Mouse (Mus musculus) kidney, embryonic 14.5 days (tissue): ENCODE data around the gene Rps11. TPM values are rescaled to one million over a fixed set of nuclear protein-coding genes. Genes with fewer than 3 reads are reported as not detected.

ENCODE experiments used
- ATAC-seq: fragments of 200-750 bp; cut with Nextera tagmentation; 2 replicates; pipeline ENCODE4 v1.8.0; 2017; ENCODE audit warnings: moderate number of reproducible peaks, mild to moderate bottlenecking, moderate TSS enrichment, moderate library complexity; ENCODE audit not compliant: low FRiP score, low TSS enrichment
- H3K27ac ChIP-seq: fragments of 300-500 bp; sonication (generic); 2 replicates; pipeline ENCODE4 v1.5.1; 2014; ENCODE audit warnings: low read depth, mild to moderate bottlenecking, low read length, moderate library complexity, mixed read lengths
- H3K27me3 ChIP-seq: fragments of 300-500 bp; sonication (generic); 2 replicates; pipeline ENCODE4 v1.6.1; 2014; ENCODE audit warnings: mild to moderate bottlenecking, low read length; ENCODE audit not compliant: control insufficient read depth, insufficient read depth
- H3K36me3 ChIP-seq: fragments of 300-500 bp; sonication (generic); 2 replicates; pipeline ENCODE4 v1.6.1; 2014; ENCODE audit warnings: low read length, mixed read lengths; ENCODE audit not compliant: control insufficient read depth, insufficient read depth
- H3K4me1 ChIP-seq: fragments of 300-500 bp; sonication (generic); 2 replicates; pipeline ENCODE4 v1.6.1; 2014; ENCODE audit warnings: low read length, mixed read lengths; ENCODE audit not compliant: control insufficient read depth, insufficient read depth
- H3K4me2 ChIP-seq: fragments of 300-500 bp; sonication (generic); replicated peaks from 2 replicates; pipeline ENCODE4 v1.6.1; 2014; ENCODE audit warnings: low read depth, mild to moderate bottlenecking, low read length
- H3K4me3 ChIP-seq: fragments of 300-500 bp; sonication (generic); 2 replicates; pipeline ENCODE4 v1.5.1; 2014; ENCODE audit warnings: mild to moderate bottlenecking, low read length
- H3K9ac ChIP-seq: fragments of 300-500 bp; sonication (generic); 2 replicates; pipeline ENCODE4 v1.6.1; 2014; ENCODE audit warnings: low read depth, mild to moderate bottlenecking, low read length, moderate library complexity
- H3K9me3 ChIP-seq: fragments of 300-500 bp; sonication (generic); 2 replicates; pipeline ENCODE4 v1.6.1; 2016; ENCODE audit warnings: low read length; ENCODE audit not compliant: control insufficient read depth
- WGBS: fragments of 180-500 bp; shearing (Covaris S2); extraction: QIAGEN DNeasy Blood & Tissue Kit; methylation state at CpG from one replicate; pipeline ENCODE4 v1.1.7; 2014; 5-methylcytosine and 5-hydroxymethylcytosine counted together
- microRNA counts: library from miRNA; unstranded; fragments of <30 nt; microRNA quantifications from one replicate; lab custom pipeline; 2017
- microRNA-seq: library from miRNA; unstranded; fragments of <30 nt; microRNA quantifications from one replicate; pipeline ENCODE4, GENCODE M21; 2016
- polyA plus RNA-seq: library from polyadenylated mRNA; unstranded; fragments of >200 nt; fragmentation: Nextera tagmentation; extraction: Ambion mirVana; gene quantifications from 2 replicates; pipeline ENCODE4 v1.2.1, GENCODE M21; 2014

The Rps11 gene
- polyA plus RNA-seq, 1 experiment from 2014 or later: 1,882 TPM

GRCm38 (mm10) chr7:45078513-45078912 is 45.7 kb downstream of the Rps11 start:
- WGBS: 38% methylated on average over 9 of the region's 9 CpGs
- H3K36me3 ChIP-seq: peaks cover 51% of the 10 kb centered on the region
- no peaks in the 10 kb centered on the region for H3K9me3 ChIP-seq
- no peak overlapping the region for H3K27ac ChIP-seq
- no peak overlapping the region for H3K4me2 ChIP-seq
- H3K4me3 ChIP-seq: no peak overlapping the region
- peaks cover 8% of the 10 kb centered on the region; the same call in 1 of the 2 replicates for H3K4me1 ChIP-seq
- H3K9ac ChIP-seq: no peak overlapping the region
- H3K27me3 ChIP-seq: no peaks in the 10 kb centered on the region
- ATAC-seq: 0 out of 2 replicates have a peak, but pooled peaks have one; percentile 17

- Histone ChIP-seq H3K27me3 (no peaks in the 10 kb centered on the region), H3K4me2 (no peak overlapping the region), H3K9ac (no peak overlapping the region), H3K36me3 (peaks cover 47% of the 10 kb centered on the region), H3K4me1 (peaks cover 7% of the 10 kb centered on the region; the same call in 1 of the 2 replicates), H3K27ac (no peak overlapping the region), H3K4me3 (no peak overlapping the region), H3K9me3 (no peaks in the 10 kb centered on the region)
- ATAC-seq: no peak
- 79% methylated on average over 2 of the region's 2 CpGs for WGBS
Observed at GRCm38 (mm10) chr7:45077829-45078228, 46.4 kb downstream of the Rps11 start.

GRCm38 (mm10) chr7:45077322-45077721 is 46.9 kb downstream of the Rps11 start:
- ATAC-seq: no peak
- peaks cover 44% of the 10 kb centered on the region for H3K36me3 ChIP-seq
- no peak overlapping the region for H3K4me3 ChIP-seq
- no peaks in the 10 kb centered on the region for H3K9me3 ChIP-seq
- peaks cover 4% of the 10 kb centered on the region; the same call in 1 of the 2 replicates for H3K4me1 ChIP-seq
- H3K4me2 ChIP-seq: no peak overlapping the region
- no peaks in the 10 kb centered on the region for H3K27me3 ChIP-seq
- 88% methylated on average over 14 of the region's 14 CpGs for WGBS
- H3K9ac ChIP-seq: no peak overlapping the region
- H3K27ac ChIP-seq: no peak overlapping the region

- H3K27ac ChIP-seq: no peak overlapping the region
- WGBS: 88% methylated on average over 30 of the region's 30 CpGs
- no peak overlapping the region for H3K4me2 ChIP-seq
- H3K36me3 ChIP-seq: peaks cover 44% of the 10 kb centered on the region
- H3K4me1 ChIP-seq: 0 out of 2 replicates have a peak, but pooled peaks cover 4% of the 10 kb centered on the region
- H3K27me3 ChIP-seq: no peaks in the 10 kb centered on the region
- no peak overlapping the region for H3K4me3 ChIP-seq
- no peak for ATAC-seq
- H3K9me3 ChIP-seq: no peaks in the 10 kb centered on the region
- H3K9ac ChIP-seq: no peak overlapping the region
Observed at GRCm38 (mm10) chr7:45076501-45076900, 47.7 kb downstream of the Rps11 start.

GRCm38 (mm10) chr7:45075405-45075804 is 48.8 kb downstream of the Rps11 start:
- ATAC-seq: no peak
- Histone ChIP-seq H3K4me1 (0 out of 2 replicates have a peak, but pooled peaks cover 4% of the 10 kb centered on the region), H3K27me3 (no peaks in the 10 kb centered on the region), H3K4me3 (no peak overlapping the region), H3K9me3 (no peaks in the 10 kb centered on the region), H3K9ac (no peak overlapping the region), H3K4me2 (no peak overlapping the region), H3K36me3 (peaks cover 44% of the 10 kb centered on the region), H3K27ac (no peak overlapping the region)
- 65% methylated on average over 4 of the region's 4 CpGs for WGBS

GRCm38 (mm10) chr7:45073949-45074348 is 50.3 kb downstream of the Rps11 start:
- H3K9me3 ChIP-seq: no peaks in the 10 kb centered on the region
- no peak overlapping the region for H3K4me3 ChIP-seq
- no peak overlapping the region for H3K9ac ChIP-seq
- no peak for ATAC-seq
- no peak overlapping the region for H3K4me2 ChIP-seq
- H3K27me3 ChIP-seq: no peaks in the 10 kb centered on the region
- H3K36me3 ChIP-seq: peaks cover 44% of the 10 kb centered on the region
- WGBS: 93% methylated on average over 12 of the region's 12 CpGs
- 0 out of 2 replicates have a peak, but pooled peaks cover 4% of the 10 kb centered on the region for H3K4me1 ChIP-seq
- no peak overlapping the region for H3K27ac ChIP-seq

- Histone ChIP-seq H3K4me3 (no peak overlapping the region), H3K9ac (no peak overlapping the region; the same call in 1 of the 2 replicates), H3K4me2 (no peak overlapping the region), H3K27ac (no peak overlapping the region), H3K27me3 (no peaks in the 10 kb centered on the region), H3K4me1 (0 out of 2 replicates have a peak, but pooled peaks cover 4% of the 10 kb centered on the region), H3K9me3 (no peaks in the 10 kb centered on the region), H3K36me3 (peaks cover 44% of the 10 kb centered on the region)
- WGBS: 74% methylated on average over 7 of the region's 7 CpGs
- ATAC-seq: no peak
Observed at GRCm38 (mm10) chr7:45073171-45073707, 51.0 kb downstream of the Rps11 start.

MicroRNAs within 50 kb of the gene (microRNA counts, 519-probe panel; counts per million panel counts)
- microRNA mmu-miR-150 (lab: Ali Mortazavi, UCI): 2,467 counts per million, percentile 5 among the panel's probes with 10 or more counts

Small RNAs within 50 kb of the gene (microRNA-seq; reads per million reads assigned to microRNA genes)
- gene Mir150 (14.5 reads per million, percentile 31 among the genes with 10 or more reads in this experiment), gene Mir5121 (25.9 reads per million, percentile 37 among the genes with 10 or more reads in this experiment), gene Mir7055 (not detected)

Other genes starting within 250 kb of the Rps11 start
- gene Med25, start 231.7 kb downstream of the Rps11 start, polyA plus RNA-seq: 80.0 and 86.3 TPM in 2 replicates
- 21.9 and 22.3 TPM in 2 replicates for gene Fuz, start 228.4 kb downstream of the Rps11 start, polyA plus RNA-seq
- 80.5 and 88.5 TPM in 2 replicates for gene Ap2a1, start 194.9 kb downstream of the Rps11 start, polyA plus RNA-seq
- gene Tsks, start 181.2 kb downstream of the Rps11 start, polyA plus RNA-seq: 0.37 TPM in 1 of 2 replicates, not detected in the other
- 13.7 and 19.2 TPM in 2 replicates for gene Cpt1c, start 149.6 kb downstream of the Rps11 start, polyA plus RNA-seq
- 258 and 308 TPM in 2 replicates for gene Prmt1, start 137.9 kb downstream of the Rps11 start, polyA plus RNA-seq
- 66.2 and 81.6 TPM in 2 replicates for gene Irf3, start 126.8 kb downstream of the Rps11 start, polyA plus RNA-seq
- 54.9 and 71.1 TPM in 2 replicates for gene Bcl2l12, start 125.7 kb downstream of the Rps11 start, polyA plus RNA-seq
- 46.5 and 54.0 TPM in 2 replicates for gene Scaf1, start 108.1 kb downstream of the Rps11 start, polyA plus RNA-seq
- gene Rras, start 106.5 kb downstream of the Rps11 start, polyA plus RNA-seq: 31.8 and 35.2 TPM in 2 replicates
- 16.3 and 18.9 TPM in 2 replicates for gene Prr12, start 71.6 kb downstream of the Rps11 start, polyA plus RNA-seq
- 65.3 and 75.0 TPM in 2 replicates for gene Nosip, start 62.0 kb downstream of the Rps11 start, polyA plus RNA-seq
- gene Prrg2, start 61.8 kb downstream of the Rps11 start, polyA plus RNA-seq: 27.0 and 27.3 TPM in 2 replicates
- gene Rcn3, start 32.2 kb downstream of the Rps11 start, polyA plus RNA-seq: 301 and 308 TPM in 2 replicates
- 48.9 and 67.4 TPM in 2 replicates for gene Fcgrt, start 20.6 kb downstream of the Rps11 start, polyA plus RNA-seq
- 1,416 and 1,603 TPM in 2 replicates for gene Rpl13a, start 4.3 kb upstream of the Rps11 start, polyA plus RNA-seq
- gene Gm45713, start 11.8 kb upstream of the Rps11 start, polyA plus RNA-seq: 0.19 and 0.47 TPM in 2 replicates
- 1.0 and 1.3 TPM in 2 replicates for gene Flt3l, start 12.0 kb upstream of the Rps11 start, polyA plus RNA-seq
- gene Pih1d1, start 29.9 kb upstream of the Rps11 start, polyA plus RNA-seq: 101 and 110 TPM in 2 replicates
- 46.6 and 58.0 TPM in 2 replicates for gene Aldh16a1, start 30.1 kb upstream of the Rps11 start, polyA plus RNA-seq
- gene Slc17a7, start 39.5 kb upstream of the Rps11 start, polyA plus RNA-seq: 0.10 and 0.28 TPM in 2 replicates
- gene Gfy, start 55.1 kb upstream of the Rps11 start, polyA plus RNA-seq: not detected in 2 replicates
- gene Pth2, start 56.6 kb upstream of the Rps11 start, polyA plus RNA-seq: not detected in 2 replicates
- 0.93 and 1.1 TPM in 2 replicates for gene Ccdc155, start 80.5 kb upstream of the Rps11 start, polyA plus RNA-seq
- gene Dkkl1, start 87.7 kb upstream of the Rps11 start, polyA plus RNA-seq: 0.44 and 1.1 TPM in 2 replicates
- gene Tead2, start 91.3 kb upstream of the Rps11 start, polyA plus RNA-seq: 206 and 234 TPM in 2 replicates
- gene Cd37, start 114.7 kb upstream of the Rps11 start, polyA plus RNA-seq: 0.60 and 1.2 TPM in 2 replicates
- 0.18 and 0.20 TPM in 2 replicates for gene Slc6a16, start 116.6 kb upstream of the Rps11 start, polyA plus RNA-seq
- not detected in 2 replicates for gene Slc6a21, start 153.1 kb upstream of the Rps11 start, polyA plus RNA-seq
- 10.1 and 11.3 TPM in 2 replicates for gene Trpm4, start 209.3 kb upstream of the Rps11 start, polyA plus RNA-seq
- gene Hrc, start 210.9 kb upstream of the Rps11 start, polyA plus RNA-seq: 1.5 and 2.7 TPM in 2 replicates
- gene Ppfia3, start 242.6 kb upstream of the Rps11 start, polyA plus RNA-seq: 6.7 and 7.6 TPM in 2 replicates
- gene Lin7b, start 246.1 kb upstream of the Rps11 start, polyA plus RNA-seq: 0.57 and 0.66 TPM in 2 replicates